ENCODE assay signal across 9 mouse cellular contexts in genomic region chr4:126620349-126620874, GRCm38 (mm10). TPM values are rescaled to one million over a fixed set of nuclear protein-coding genes. Genes with fewer than 3 reads are reported as not detected.
A peak's percentile ranks its signal among the peaks of the same experiment; 100 is the strongest.
DNase-seq lines count a peak whose midpoint lies in the region; ATAC-seq lines count a peak whose summit lies in the region.
"Had no signal": no experiment of that assay in that cellular context is flagged by ENCODE, and none has a peak within 500 bp of the region (broad histone marks: within the 10 kb centered on the region; RNA-seq: fewer than 3 reads in every experiment).

No protein-coding gene starts in this region.

- no peak for DNase-seq in heart, adult 11 months
- DNase-seq in embryonic facial prominence, embryonic 10.5 days (ENCODE audit: low spot score) = no peak
- DNase-seq in left cerebral cortex, adult 11 months (ENCODE audit: low spot score) = no peak
- no peak for DNase-seq in urinary bladder, postnatal 10 days (ENCODE audit: low spot score)

- H3K4me1 ChIP-seq in heart, embryonic 13.5 days = peaks cover 11% of the 10 kb centered on the region
- peaks cover 17% of the 10 kb centered on the region for H3K4me1 ChIP-seq in embryonic facial prominence, embryonic 10.5 days
- peaks cover 13% of the 10 kb centered on the region for H3K4me1 ChIP-seq in hindbrain, embryonic 15.5 days (replicated peaks)
- peaks cover 17% of the 10 kb centered on the region for H3K4me1 ChIP-seq in midbrain, embryonic 12.5 days

- H3K27me3 ChIP-seq in heart, embryonic 13.5 days (replicated peaks) = peaks cover 52% of the 10 kb centered on the region
- peaks cover 66% of the 10 kb centered on the region for H3K27me3 ChIP-seq in embryonic facial prominence, embryonic 10.5 days (replicated peaks; ENCODE audit: low read depth, poor library complexity, severe bottlenecking)
- peaks cover 12% of the 10 kb centered on the region for H3K27me3 ChIP-seq in hindbrain, embryonic 15.5 days
- H3K27me3 ChIP-seq in midbrain, embryonic 12.5 days = peaks cover 96% of the 10 kb centered on the region

- H3K36me3 ChIP-seq in heart, embryonic 13.5 days = no peaks in the 10 kb centered on the region
- no peaks in the 10 kb centered on the region for H3K36me3 ChIP-seq in embryonic facial prominence, embryonic 10.5 days (replicated peaks)
- H3K36me3 ChIP-seq in hindbrain, embryonic 15.5 days = no peaks in the 10 kb centered on the region
- H3K36me3 ChIP-seq in midbrain, embryonic 12.5 days = no peaks in the 10 kb centered on the region

- no peak for ATAC-seq in heart, embryonic 13.5 days (ENCODE audit: extremely low read depth, insufficient number of reproducible peaks, low FRiP score, low TSS enrichment)
- peak; percentile 15; the same call in 1 of the 2 replicates for ATAC-seq in hindbrain, embryonic 15.5 days (ENCODE audit: low FRiP score, low read depth)
- ATAC-seq in midbrain, embryonic 12.5 days (ENCODE audit: low FRiP score, low read depth) = 0 out of 2 replicates have a peak, but pooled peaks have one; percentile 5
- ATAC-seq in monocyte, adult 5-6 weeks (replicated peaks; ENCODE audit: insufficient number of reproducible peaks, low FRiP score, low TSS enrichment, poor library complexity, severe bottlenecking) = no peak

- peak overlapping the region; percentile 74 for H3K9ac ChIP-seq in heart, embryonic 13.5 days
- H3K9ac ChIP-seq in hindbrain, embryonic 15.5 days = peak overlapping the region; percentile 43
- peak overlapping the region; percentile 46; the same call in 1 of the 2 replicates for H3K9ac ChIP-seq in midbrain, embryonic 12.5 days (replicated peaks)

- peak overlapping the region; percentile 44 for H3K4me3 ChIP-seq in heart, embryonic 13.5 days
- H3K4me3 ChIP-seq in embryonic facial prominence, embryonic 10.5 days = peak overlapping the region; percentile 57
- peak overlapping the region; percentile 35 for H3K4me3 ChIP-seq in hindbrain, embryonic 15.5 days
- H3K4me3 ChIP-seq in midbrain, embryonic 12.5 days = peak overlapping the region; percentile 30

- H3K27ac ChIP-seq in heart, embryonic 13.5 days (replicated peaks) = no peak overlapping the region
- peak overlapping the region; percentile 90 for H3K27ac ChIP-seq in embryonic facial prominence, embryonic 10.5 days (replicated peaks)
- H3K27ac ChIP-seq in hindbrain, embryonic 15.5 days (replicated peaks) = no peak overlapping the region
- H3K27ac ChIP-seq in midbrain, embryonic 12.5 days (replicated peaks) = peak overlapping the region; percentile 81
- H3K27ac ChIP-seq: macrophage had no signal

- peak overlapping the region; percentile 70 for H3K4me2 ChIP-seq in heart, embryonic 13.5 days
- peak overlapping the region; percentile 65 for H3K4me2 ChIP-seq in hindbrain, embryonic 15.5 days
- H3K4me2 ChIP-seq in midbrain, embryonic 12.5 days (replicated peaks) = peak overlapping the region; percentile 52

- no peaks in the 10 kb centered on the region for H3K9me3 ChIP-seq in heart, embryonic 13.5 days
- H3K9me3 ChIP-seq in embryonic facial prominence, embryonic 10.5 days = 0 out of 2 replicates have a peak, but pooled peaks cover 3% of the 10 kb centered on the region
- H3K9me3 ChIP-seq in hindbrain, embryonic 15.5 days = no peaks in the 10 kb centered on the region
- H3K9me3 ChIP-seq in midbrain, embryonic 12.5 days = no peaks in the 10 kb centered on the region

- 22% methylated on average over 13 of the region's 13 CpGs for WGBS in heart, embryonic 13.5 days
- 25% methylated on average over 13 of the region's 13 CpGs for WGBS in embryonic facial prominence, embryonic 10.5 days
- WGBS in hindbrain, embryonic 15.5 days = 17% methylated on average over 13 of the region's 13 CpGs
- WGBS in midbrain, embryonic 12.5 days = 19% methylated on average over 13 of the region's 13 CpGs

RNA-seq across cellular contexts. Expression of gene 5730409E04Rik, which starts 10.8 kb away (rescaled TPM):
- polyA plus RNA-seq in heart, embryonic 13.5 days (2015; fragmentation: Nextera tagmentation; extraction: Ambion mirVana) = 1.4 and 1.8 TPM in 2 replicates
- 1.6 and 1.7 TPM in 2 replicates for polyA plus RNA-seq in embryonic facial prominence, embryonic 10.5 days (2016; fragmentation: Nextera tagmentation; extraction: Ambion mirVana)
- 16.4 and 18.9 TPM in 2 replicates for polyA plus RNA-seq in hindbrain, embryonic 15.5 days (2015; fragmentation: Nextera tagmentation; extraction: Ambion mirVana)
- polyA plus RNA-seq in midbrain, embryonic 12.5 days (2016; fragmentation: Nextera tagmentation; extraction: Ambion mirVana) = 1.5 and 1.9 TPM in 2 replicates
- 2.3 to 6.4 TPM (median 3.7 TPM) in 3 replicates for total RNA-seq in monocyte, adult 5-6 weeks (2017)

RNA-seq across cellular contexts. Expression of gene Psmb2, which starts 57.0 kb away (rescaled TPM):
- 372 and 437 TPM in 2 replicates for polyA plus RNA-seq in heart, embryonic 13.5 days (2015; fragmentation: Nextera tagmentation; extraction: Ambion mirVana)
- polyA plus RNA-seq in embryonic facial prominence, embryonic 10.5 days (2016; fragmentation: Nextera tagmentation; extraction: Ambion mirVana) = 587 and 594 TPM in 2 replicates
- polyA plus RNA-seq in hindbrain, embryonic 15.5 days (2015; fragmentation: Nextera tagmentation; extraction: Ambion mirVana) = 400 and 413 TPM in 2 replicates
- 435 and 444 TPM in 2 replicates for polyA plus RNA-seq in midbrain, embryonic 12.5 days (2016; fragmentation: Nextera tagmentation; extraction: Ambion mirVana)
- total RNA-seq in monocyte, adult 5-6 weeks (2017) = 64.6 to 85.4 TPM (median 64.6 TPM) in 3 replicates

Comparison
In these comparisons a context has a peak if more than half of its experiments do, and no peak if none do; other contexts are left out.
1. ATAC-seq: peak in hindbrain, embryonic 15.5 days (single experiment) and midbrain, embryonic 12.5 days (single experiment); none in heart, embryonic 13.5 days (single experiment) and monocyte, adult 5-6 weeks (single experiment).
2. H3K27ac ChIP-seq: peak in embryonic facial prominence, embryonic 10.5 days (single experiment) and midbrain, embryonic 12.5 days (single experiment); none in heart, embryonic 13.5 days (single experiment) and hindbrain, embryonic 15.5 days (single experiment).
3. Peak in every context shown above with its lines, with median percentiles within 50 percentile points of each other: H3K4me2 ChIP-seq, H3K4me3 ChIP-seq and H3K9ac ChIP-seq.